Mouse (Mus musculus) gastrocnemius, postnatal 10 days (tissue): ENCODE data around the gene Gm42791. TPM values are rescaled to one million over a fixed set of nuclear protein-coding genes. Genes with fewer than 3 reads are reported as not detected.

Source experiments
- DNase-seq: peaks from one replicate; pipeline ENCODE4 v3.0.0; 2021; ENCODE audit warnings: mixed read lengths
- total RNA-seq, 2 experiments: library from RNA; stranded (reverse); gene quantifications; 2 replicates each; pipeline ENCODE4 v1.2.3; 2021

The Gm42791 gene
- total RNA-seq, 2 experiments from 2014 or later, result 0.89 to 3.7 TPM

GRCm38 (mm10) chr5:148951360-148951759 lies 43.6 kb downstream of the Gm42791 start:
- DNase-seq, result no peak

DNA sequence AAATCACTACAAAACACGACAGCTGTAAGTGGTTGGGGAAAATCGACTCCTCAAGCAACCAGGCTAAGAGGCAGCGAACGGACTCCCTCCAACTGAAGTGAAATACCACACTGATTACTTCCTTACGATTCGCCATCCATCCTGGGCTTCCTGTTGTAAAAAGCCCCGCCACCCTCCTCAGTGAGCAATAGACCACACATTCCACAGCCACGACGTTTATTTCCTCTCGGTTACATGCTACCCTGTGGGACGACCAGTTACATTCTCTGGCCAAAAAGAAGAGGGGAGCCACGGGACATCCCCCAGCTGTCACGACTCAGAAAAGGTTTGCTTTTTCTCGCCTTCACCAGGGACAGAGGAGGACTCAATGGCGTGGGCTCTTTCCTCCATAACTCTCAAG lies 44.9 kb downstream of the Gm42791 start:
- DNase-seq, result no peak

DNA sequence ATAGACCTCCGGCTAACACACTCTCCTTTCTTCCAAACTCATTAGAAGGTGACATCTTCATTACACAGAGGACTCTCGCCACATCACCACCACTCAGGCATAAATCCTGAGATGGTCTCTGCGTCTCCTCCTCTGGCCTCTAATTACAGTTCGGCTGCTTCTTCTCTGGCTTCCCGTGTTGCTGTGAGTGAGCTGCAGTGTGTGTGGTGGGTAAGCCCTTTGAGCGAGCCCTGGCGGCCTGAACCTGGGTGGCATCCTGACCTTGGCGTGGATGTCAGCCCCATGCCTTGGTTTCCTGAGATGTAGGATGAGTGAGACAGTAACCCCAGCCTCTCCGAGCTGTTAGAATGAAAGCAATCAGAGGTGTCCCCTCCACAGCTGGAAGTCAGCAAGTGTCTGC lies 46.4 kb downstream of the Gm42791 start:
- no peak for DNase-seq

DNA sequence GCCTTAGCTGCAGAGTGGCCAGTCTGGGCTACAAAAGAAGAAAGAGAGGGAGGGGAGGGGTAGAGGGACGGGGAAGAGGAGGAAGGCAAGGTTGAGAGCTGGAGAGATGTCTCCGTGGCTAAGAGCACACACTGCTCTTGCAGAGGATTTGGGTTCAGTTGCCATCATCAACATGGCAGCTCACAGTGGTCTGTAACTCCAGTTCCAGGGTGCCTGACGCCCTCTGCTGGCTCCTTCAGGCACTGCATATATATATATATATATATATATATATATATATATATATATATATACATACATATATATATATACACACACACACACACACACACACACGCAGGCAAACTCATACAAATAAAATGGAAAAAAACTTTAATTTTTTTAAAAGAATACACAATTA lies 47.5 kb downstream of the Gm42791 start:
- DNase-seq, result no peak

DNA sequence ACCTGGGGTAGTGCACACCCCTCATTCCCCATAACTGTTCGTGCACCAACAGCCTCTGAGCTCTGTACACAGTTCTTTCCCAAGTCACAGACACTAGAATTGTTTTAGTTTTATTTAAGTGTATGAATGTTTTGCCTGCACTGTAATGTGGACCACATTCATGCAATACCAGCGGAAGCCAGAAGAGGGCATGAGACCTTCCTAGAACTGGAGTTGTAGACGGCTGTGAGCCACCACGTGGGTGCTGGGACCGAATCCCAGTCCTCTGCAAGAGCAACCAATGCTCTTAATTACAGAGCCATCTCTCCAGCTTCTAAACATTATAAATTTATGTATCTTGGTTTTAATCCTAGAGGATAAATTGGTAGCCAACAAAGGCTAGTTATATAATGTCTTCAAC lies 48.2 kb downstream of the Gm42791 start:
- DNase-seq, result peak; percentile 39

- no peak for DNase-seq
Measured at GRCm38 (mm10) chr5:148945735-148946134, 49.2 kb downstream of the Gm42791 start.

DNA sequence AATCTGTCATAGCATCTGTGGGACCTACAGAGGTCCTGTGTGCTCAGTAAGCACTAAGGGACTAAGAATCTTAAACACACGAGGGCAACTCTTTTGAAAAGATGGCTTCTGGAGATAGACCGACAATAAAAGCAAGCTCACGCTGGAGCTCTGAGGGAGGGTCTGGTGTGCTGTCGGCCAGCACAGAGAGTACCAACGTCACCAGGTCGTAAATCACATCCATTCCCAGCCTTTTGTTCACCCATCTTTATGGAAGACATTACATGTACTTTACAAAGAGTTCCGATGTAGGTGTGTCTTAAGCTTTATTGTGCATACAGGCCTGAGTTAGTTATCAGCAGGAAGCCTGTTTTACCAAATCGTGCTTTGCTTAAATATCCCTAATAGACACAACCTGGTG lies 50.9 kb downstream of the Gm42791 start:
- no peak for DNase-seq

- DNase-seq, result no peak
Measured at GRCm38 (mm10) chr5:148943444-148943843, 51.5 kb downstream of the Gm42791 start.

DNA sequence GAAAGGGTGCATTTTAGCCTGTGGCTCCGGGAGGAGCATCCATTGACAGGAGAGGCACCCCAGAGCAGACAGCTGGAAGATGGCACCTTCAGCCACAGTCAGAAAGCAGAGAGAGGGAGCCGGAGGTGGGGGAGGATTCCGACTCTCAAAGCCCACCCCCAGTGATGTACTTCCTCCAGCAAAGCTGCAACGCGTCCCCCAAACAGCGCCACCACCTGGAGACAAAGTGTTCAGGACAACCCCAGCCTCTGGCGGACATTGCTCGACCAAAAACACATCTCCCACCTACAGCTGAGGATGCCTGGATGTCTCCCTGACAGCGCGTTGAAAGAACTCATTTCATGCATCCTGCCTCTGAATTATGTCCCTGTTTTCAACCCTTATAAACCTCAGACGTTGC lies 52.0 kb downstream of the Gm42791 start:
- no peak for DNase-seq

- no peak for DNase-seq
Measured at GRCm38 (mm10) chr5:148942305-148942704, 52.6 kb downstream of the Gm42791 start.

- no peak for DNase-seq
Measured at GRCm38 (mm10) chr5:148941867-148942266, 53.1 kb downstream of the Gm42791 start.

- DNase-seq, result no peak
Measured at GRCm38 (mm10) chr5:148939948-148940382, 55.0 kb downstream of the Gm42791 start.

- DNase-seq, result no peak
Measured at GRCm38 (mm10) chr5:148936516-148936951, 58.4 kb downstream of the Gm42791 start.

- DNase-seq, result no peak
Measured at GRCm38 (mm10) chr5:148935871-148936270, 59.1 kb downstream of the Gm42791 start.

- DNase-seq, result no peak
Measured at GRCm38 (mm10) chr5:148935071-148935821, 59.7 kb downstream of the Gm42791 start.

- no peak for DNase-seq
Measured at GRCm38 (mm10) chr5:148934457-148934856, 60.5 kb downstream of the Gm42791 start.

DNA sequence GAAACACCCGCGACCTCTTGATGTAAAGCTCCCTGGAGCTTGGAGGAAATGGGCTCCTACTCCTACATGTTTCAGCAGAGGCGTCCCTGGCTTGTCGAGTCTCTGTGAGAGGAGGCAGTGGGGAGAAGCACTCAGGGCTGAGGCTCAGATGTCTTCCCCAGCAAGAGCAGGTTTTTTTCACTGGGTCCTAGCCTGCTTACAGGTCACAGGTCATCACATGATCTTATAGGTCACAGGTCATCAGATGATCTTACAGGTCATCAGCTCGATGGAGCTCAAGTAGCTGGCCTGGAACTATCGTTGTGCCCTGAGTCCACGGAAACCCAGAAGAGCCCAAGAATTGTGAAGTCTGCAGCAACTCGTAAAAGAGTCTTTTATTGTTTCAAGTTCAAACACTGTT lies 61.2 kb downstream of the Gm42791 start:
- DNase-seq, result no peak

DNA sequence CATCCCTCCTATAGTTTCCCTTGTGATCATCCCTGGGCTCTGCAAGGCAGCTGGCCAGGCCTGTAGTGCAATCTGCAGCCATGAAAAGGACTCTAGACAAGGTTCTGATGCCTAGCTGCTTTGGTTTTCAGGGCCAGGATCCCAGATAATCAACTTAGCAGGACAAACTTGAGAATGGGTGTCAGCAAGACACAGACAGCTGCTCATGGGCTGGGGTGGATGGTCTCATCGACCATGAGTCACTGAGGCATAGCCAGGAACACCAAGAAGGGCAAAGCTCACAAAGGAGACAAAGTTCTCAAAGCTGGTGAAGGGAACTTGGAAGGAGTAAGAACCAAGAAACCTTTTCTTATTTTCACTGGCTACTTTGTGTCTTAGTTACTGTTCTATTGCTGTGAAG lies 63.6 kb downstream of the Gm42791 start:
- DNase-seq, result no peak

- DNase-seq, result no peak
Measured at GRCm38 (mm10) chr5:148929116-148929449, 65.9 kb downstream of the Gm42791 start, which contains the start of gene Katnal1. TSS of gene Katnal1 (minus strand) at chr5:148929320.

- DNase-seq, result peak; percentile 85
Measured at GRCm38 (mm10) chr5:148928382-148929115, 66.4 kb downstream of the Gm42791 start.

- no peak for DNase-seq
Measured at GRCm38 (mm10) chr5:148927717-148928223, 67.2 kb downstream of the Gm42791 start.

- DNase-seq, result no peak
Measured at GRCm38 (mm10) chr5:148924586-148924985, 70.4 kb downstream of the Gm42791 start.

GRCm38 (mm10) chr5:148924051-148924450 lies 70.9 kb downstream of the Gm42791 start:
- DNase-seq, result no peak
